Mouse (Mus musculus) cortical plate, adult 2 months (tissue): ENCODE data around the gene Rpusd1.

Experiments used
- CTCF ChIP-seq: fragments of 200-500 bp; IDR thresholded peaks from 2 replicates; pipeline ENCODE4 v1.5.1; 2011; ENCODE audit warnings: mild to moderate bottlenecking, control low read depth, low read length; ENCODE audit not compliant: insufficient read depth; ENCODE audit errors: extremely low read depth
- POLR2A ChIP-seq: fragments of 200-500 bp; IDR thresholded peaks from 2 replicates; pipeline ENCODE4 v1.6.1; 2011; ENCODE audit warnings: mild to moderate bottlenecking, low read length, control low read depth; ENCODE audit not compliant: insufficient read depth; ENCODE audit errors: extremely low read depth

DNA sequence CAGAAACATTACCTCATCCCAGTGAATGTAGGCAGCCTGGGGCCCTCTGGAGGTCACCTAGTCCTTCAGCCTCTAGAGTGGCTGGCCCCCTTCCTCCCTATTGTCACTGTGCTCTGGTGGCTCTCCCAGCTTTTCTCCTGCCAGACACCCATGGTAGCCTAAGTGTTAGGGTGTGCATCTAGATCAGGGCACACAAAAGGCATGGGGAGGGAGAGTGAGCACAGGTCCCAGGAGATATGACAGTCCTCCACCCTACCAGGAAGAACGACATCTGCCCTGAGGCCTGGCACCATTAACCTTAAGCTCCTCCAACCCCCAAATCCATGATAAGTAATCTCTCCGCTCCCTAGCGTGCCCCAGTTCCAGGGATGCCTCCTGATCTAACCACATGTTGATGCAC lies 11.8 kb upstream of the Rpusd1 start:
- TF ChIP-seq POLR2A = no peak
- TF ChIP-seq CTCF = no peak
